Mouse (Mus musculus): Measurements from ENCODE around the gene Mdm2.

- TF ChIP-seq POLR2A (IDR thresholded peaks at IDR 0.05; ENCODE audit: low read depth, low read length) (no peak), CTCF (conservative IDR thresholded peaks at IDR 0.05; ENCODE audit: insufficient read depth, insufficient read length, low read depth, low read length) (no peak)
Measured at GRCm38 (mm10) chr10:117655460-117655859, 55.1 kb downstream of the Mdm2 start.
